Mouse (Mus musculus) lung, embryonic 16.5 days (tissue): ENCODE data around the gene Rab8a. TPM values are rescaled to one million over a fixed set of nuclear protein-coding genes. Genes with fewer than 3 reads are reported as not detected.
A peak's percentile ranks its signal among the peaks of the same experiment; 100 is the strongest.

Experiments
- ATAC-seq: fragments of 200-750 bp; cut with Nextera tagmentation; 2 replicates; pipeline ENCODE4 v1.8.0; 2017; ENCODE audit warnings: low read depth, mild to moderate bottlenecking, moderate library complexity
- H3K27ac ChIP-seq: fragments of 300-500 bp; sonication (generic); 2 replicates; pipeline ENCODE4 v1.5.1; 2014; ENCODE audit warnings: mild to moderate bottlenecking, control low read depth, low read length
- H3K27me3 ChIP-seq: fragments of 300-500 bp; sonication (generic); 2 replicates; pipeline ENCODE4 v1.6.1; 2014; ENCODE audit warnings: low read depth, low read length, mixed read lengths; ENCODE audit not compliant: control insufficient read depth, insufficient read depth
- H3K36me3 ChIP-seq: fragments of 300-500 bp; sonication (generic); 2 replicates; pipeline ENCODE4 v1.6.1; 2014; ENCODE audit warnings: low read length; ENCODE audit not compliant: control insufficient read depth, insufficient read depth
- H3K4me1 ChIP-seq: fragments of 300-500 bp; sonication (generic); replicated peaks from 2 replicates; pipeline ENCODE4 v1.6.1; 2014; ENCODE audit warnings: low read length, mixed read lengths; ENCODE audit not compliant: control insufficient read depth, insufficient read depth
- H3K4me2 ChIP-seq: fragments of 300-500 bp; sonication (generic); 2 replicates; pipeline ENCODE4 v1.6.1; 2014; ENCODE audit warnings: low read depth, low read length, control low read depth
- H3K4me3 ChIP-seq: fragments of 300-500 bp; sonication (generic); 2 replicates; pipeline ENCODE4 v1.5.1; 2014; ENCODE audit warnings: mild to moderate bottlenecking, low read length, control low read depth
- H3K9ac ChIP-seq: fragments of 300-500 bp; sonication (generic); 2 replicates; pipeline ENCODE4 v1.6.1; 2014; ENCODE audit warnings: low read length, control low read depth
- H3K9me3 ChIP-seq: fragments of 300-500 bp; sonication (generic); 2 replicates; pipeline ENCODE4 v1.6.1; 2016; ENCODE audit warnings: low read length; ENCODE audit not compliant: control insufficient read depth
- WGBS: fragments of 180-500 bp; shearing (Covaris S2); extraction: QIAGEN DNeasy Blood & Tissue Kit; methylation state at CpG from one replicate; pipeline ENCODE4 v1.1.7; 2014; 5-methylcytosine and 5-hydroxymethylcytosine counted together
- polyA plus RNA-seq: library from polyadenylated mRNA; unstranded; fragments of >200 nt; fragmentation: Nextera tagmentation; extraction: Ambion mirVana; gene quantifications from 2 replicates; pipeline ENCODE4 v1.2.1, GENCODE M21; 2015

The Rab8a gene
- polyA plus RNA-seq, 1 experiment from 2014 or later = 125 TPM

- no peaks in the 10 kb centered on the region for H3K9me3 ChIP-seq
- no peak overlapping the region for H3K4me2 ChIP-seq
- peaks cover 12% of the 10 kb centered on the region for H3K4me1 ChIP-seq
- no peak overlapping the region for H3K9ac ChIP-seq
- ATAC-seq = no peak
- no peaks in the 10 kb centered on the region for H3K27me3 ChIP-seq
- peaks cover 9% of the 10 kb centered on the region; the same call in 1 of the 2 replicates for H3K36me3 ChIP-seq
- no peak overlapping the region for H3K4me3 ChIP-seq
- 53% methylated on average over 2 of the region's 2 CpGs for WGBS
- H3K27ac ChIP-seq = no peak overlapping the region
These were observed 2.9 kb upstream of the Rab8a start for GRCm38 (mm10) chr8:72158096-72158495.

GRCm38 (mm10) chr8:72158726-72159125 lies 2.3 kb upstream of the Rab8a start:
- 76% methylated on average over 3 of the region's 3 CpGs for WGBS
- Histone ChIP-seq H3K9me3 (no peaks in the 10 kb centered on the region), H3K4me3 (no peak overlapping the region), H3K9ac (no peak overlapping the region), H3K4me2 (no peak overlapping the region), H3K36me3 (peaks cover 2% of the 10 kb centered on the region; the same call in 1 of the 2 replicates), H3K27me3 (no peaks in the 10 kb centered on the region), H3K27ac (no peak overlapping the region), H3K4me1 (peaks cover 12% of the 10 kb centered on the region)
- no peak for ATAC-seq

DNA sequence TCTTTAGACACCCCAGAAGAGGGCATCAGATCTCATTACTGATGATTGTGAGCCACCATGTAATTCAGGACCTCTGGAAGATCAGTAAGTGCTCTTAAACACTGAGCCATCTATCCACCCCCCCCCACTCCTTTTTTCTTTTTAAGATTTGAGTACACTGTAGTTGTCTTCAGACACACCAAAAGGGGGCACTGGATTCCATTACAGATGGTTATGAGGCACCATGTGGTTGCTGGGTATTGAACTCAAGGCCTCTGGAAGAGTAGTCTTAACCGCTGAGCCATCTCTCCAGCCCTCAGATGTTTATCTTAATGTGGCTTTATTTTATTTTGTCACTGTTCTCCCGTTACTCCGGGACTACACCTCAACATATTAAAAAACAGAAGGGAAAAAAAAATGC lies 993 bp upstream of the Rab8a start:
- Histone ChIP-seq H3K4me3 (peak overlapping the region; percentile 53), H3K36me3 (peaks cover 5% of the 10 kb centered on the region; the same call in 1 of the 2 replicates), H3K4me1 (peaks cover 12% of the 10 kb centered on the region), H3K9ac (peak overlapping the region; percentile 68), H3K27ac (no peak overlapping the region; the same call in 1 of the 2 replicates), H3K27me3 (no peaks in the 10 kb centered on the region), H3K9me3 (no peaks in the 10 kb centered on the region), H3K4me2 (peak overlapping the region; percentile 82)
- 65% methylated on average over 3 of the region's 3 CpGs for WGBS
- no peak for ATAC-seq

DNA sequence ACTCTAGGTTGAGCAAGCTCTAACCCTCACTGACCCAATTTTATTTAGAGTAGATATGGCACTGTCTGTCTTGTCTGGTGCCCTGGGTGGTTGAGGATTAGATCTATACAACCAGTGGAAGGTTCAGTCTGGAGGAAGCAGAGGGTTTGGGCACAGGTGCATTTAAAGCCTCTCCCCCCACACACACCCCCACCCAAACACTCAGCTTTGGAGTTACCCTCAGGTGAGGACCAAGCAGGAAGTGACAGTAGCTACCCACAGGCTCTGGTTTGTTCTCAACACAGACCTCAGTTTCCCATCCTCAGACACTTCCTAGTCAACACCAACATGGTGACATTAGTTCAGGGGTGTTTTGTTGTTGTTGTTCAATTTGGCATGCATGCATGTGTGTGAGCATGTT lies 1.8 kb downstream of the Rab8a start:
- Histone ChIP-seq H3K4me3 (no peak overlapping the region), H3K4me1 (peaks cover 12% of the 10 kb centered on the region), H3K36me3 (peaks cover 5% of the 10 kb centered on the region), H3K27me3 (no peaks in the 10 kb centered on the region), H3K9ac (no peak overlapping the region), H3K27ac (no peak overlapping the region), H3K9me3 (no peaks in the 10 kb centered on the region), H3K4me2 (peak overlapping the region; percentile 87; the same call in 1 of the 2 replicates)
- no peak for ATAC-seq

DNA sequence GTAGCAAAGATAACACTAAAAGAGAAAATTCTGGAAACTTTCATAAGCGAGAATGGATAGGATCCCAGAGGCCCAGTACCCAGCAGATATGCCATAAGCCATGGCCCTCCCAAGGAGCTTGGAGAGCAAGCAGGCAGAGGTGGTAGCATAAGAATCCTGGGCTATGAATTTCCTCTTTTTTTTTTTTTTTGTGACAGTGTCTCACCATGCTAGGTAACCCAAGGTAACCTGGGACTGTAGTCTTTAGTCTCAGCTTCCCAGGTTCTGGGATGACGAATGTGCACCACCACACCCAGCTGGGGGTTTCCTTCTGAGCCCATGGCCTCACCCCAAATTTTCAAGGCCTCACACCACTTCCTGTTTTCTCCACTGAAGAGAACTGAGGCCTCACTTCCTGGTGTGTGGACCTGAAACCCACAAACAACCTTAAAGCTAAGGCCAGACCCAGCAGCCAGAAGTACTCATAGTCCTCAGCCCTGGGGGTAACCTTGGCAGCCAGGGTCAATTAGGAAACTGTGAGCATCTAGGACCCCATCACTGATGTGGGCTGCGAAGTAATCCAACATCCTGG lies 8.2 kb downstream of the Rab8a start:
- ATAC-seq = no peak
- no peak overlapping the region for H3K9ac ChIP-seq
- H3K4me2 ChIP-seq = no peak overlapping the region
- H3K4me3 ChIP-seq = no peak overlapping the region
- H3K27me3 ChIP-seq = no peaks in the 10 kb centered on the region
- H3K27ac ChIP-seq = no peak overlapping the region
- no peaks in the 10 kb centered on the region for H3K9me3 ChIP-seq
- no peaks in the 10 kb centered on the region for H3K4me1 ChIP-seq
- WGBS = 84% methylated on average over 3 of the region's 3 CpGs
- peaks cover 45% of the 10 kb centered on the region for H3K36me3 ChIP-seq

DNA sequence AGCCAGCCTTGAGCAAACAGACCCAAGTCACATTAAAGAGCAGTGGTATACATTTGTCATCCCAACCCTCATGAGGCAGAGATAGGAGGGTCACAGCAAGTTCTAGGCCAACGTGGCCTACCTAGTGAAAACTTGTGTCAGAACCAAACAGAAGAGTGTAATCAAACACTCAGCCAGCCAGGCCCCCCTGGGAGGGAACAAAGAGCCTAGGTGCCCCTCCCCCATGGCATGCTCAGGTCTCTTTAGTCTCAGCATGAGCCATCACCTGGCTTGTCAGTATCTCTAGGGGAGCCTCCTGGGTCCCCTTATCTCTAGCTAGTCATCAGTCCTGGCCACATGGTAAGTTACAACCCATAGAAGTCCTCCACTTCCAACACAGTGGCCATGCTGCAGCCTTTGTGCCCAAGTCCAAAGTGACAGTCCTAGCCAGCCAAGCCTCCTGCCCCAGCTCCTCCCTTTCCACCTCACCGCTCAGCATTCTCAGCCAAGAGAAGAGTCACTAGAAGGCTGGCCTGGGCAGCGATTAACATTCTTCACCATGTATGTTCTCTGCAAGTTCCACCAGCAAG lies 8.8 kb downstream of the Rab8a start:
- WGBS = 62% methylated on average over 3 of the region's 3 CpGs

GRCm38 (mm10) chr8:72177346-72177925 lies 16.4 kb downstream of the Rab8a start:
- no peaks in the 10 kb centered on the region for H3K4me1 ChIP-seq
- 61% methylated on average over 5 of the region's 5 CpGs for WGBS
- no peak overlapping the region for H3K4me3 ChIP-seq
- H3K27me3 ChIP-seq = no peaks in the 10 kb centered on the region
- no peak overlapping the region for H3K4me2 ChIP-seq
- no peak overlapping the region for H3K27ac ChIP-seq
- no peak overlapping the region for H3K9ac ChIP-seq
- H3K36me3 ChIP-seq = peaks cover 41% of the 10 kb centered on the region
- peak; percentile 58 for ATAC-seq
- no peaks in the 10 kb centered on the region for H3K9me3 ChIP-seq

More for the DNA sequence above, 8.8 kb downstream of the Rab8a start:
- Histone ChIP-seq H3K9me3 (no peaks in the 10 kb centered on the region), H3K27ac (no peak overlapping the region), H3K9ac (no peak overlapping the region), H3K36me3 (peaks cover 45% of the 10 kb centered on the region), H3K27me3 (no peaks in the 10 kb centered on the region), H3K4me3 (no peak overlapping the region), H3K4me2 (no peak overlapping the region), H3K4me1 (no peaks in the 10 kb centered on the region)
- no peak for ATAC-seq

- WGBS = 82% methylated on average over 2 of the region's 2 CpGs
- no peak overlapping the region for H3K9ac ChIP-seq
- H3K4me2 ChIP-seq = no peak overlapping the region
- no peak overlapping the region for H3K27ac ChIP-seq
- no peaks in the 10 kb centered on the region for H3K9me3 ChIP-seq
- no peaks in the 10 kb centered on the region for H3K27me3 ChIP-seq
- H3K4me1 ChIP-seq = no peaks in the 10 kb centered on the region
- peaks cover 6% of the 10 kb centered on the region for H3K36me3 ChIP-seq
- no peak overlapping the region for H3K4me3 ChIP-seq
- no peak for ATAC-seq
These were observed 22.7 kb downstream of the Rab8a start for GRCm38 (mm10) chr8:72183554-72184202.

GRCm38 (mm10) chr8:72187793-72188331 lies 26.9 kb downstream of the Rab8a start:
- H3K4me2 ChIP-seq = no peak overlapping the region
- no peaks in the 10 kb centered on the region for H3K36me3 ChIP-seq
- no peak for ATAC-seq
- WGBS = 76% methylated on average over 2 of the region's 2 CpGs
- H3K27ac ChIP-seq = no peak overlapping the region
- no peak overlapping the region for H3K9ac ChIP-seq
- no peaks in the 10 kb centered on the region for H3K27me3 ChIP-seq
- H3K9me3 ChIP-seq = no peaks in the 10 kb centered on the region
- H3K4me3 ChIP-seq = no peak overlapping the region
- no peaks in the 10 kb centered on the region for H3K4me1 ChIP-seq
